29 mouse cellular contexts compared by ENCODE assay signal in the genomic region with DNA sequence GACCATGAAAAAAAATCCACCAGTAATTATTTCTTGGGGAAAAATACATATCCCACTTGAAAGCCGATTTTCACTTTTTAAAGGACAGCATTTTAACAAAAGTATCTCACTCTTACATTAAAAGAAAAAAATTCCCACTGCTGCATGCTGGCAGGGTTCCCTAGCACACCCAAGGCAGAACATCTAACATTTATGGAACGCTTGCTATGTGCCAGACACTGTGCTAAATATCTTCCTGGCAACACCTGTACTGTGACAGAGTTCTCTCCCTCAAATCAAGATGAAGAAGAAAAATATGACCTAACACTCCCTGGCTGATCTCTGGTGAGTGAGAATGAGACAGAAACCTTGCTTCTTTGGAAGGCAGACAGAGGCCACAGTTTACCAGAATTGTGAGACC.
"Had no signal": no experiment of that assay in that cellular context is flagged by ENCODE, and none has a peak within 500 bp of the region (broad histone marks: within the 10 kb centered on the region; RNA-seq: fewer than 3 reads in every experiment).

No protein-coding gene starts in this region.

- H3K4me3 ChIP-seq: limb, embryonic 10.5 days; limb, embryonic 12.5 days; limb, embryonic 13.5 days; limb, embryonic 15.5 days; liver, embryonic 12.5 days; liver, embryonic 13.5 days; liver, embryonic 15.5 days; lung, embryonic 15.5 days; megakaryocyte, embryonic 14.5 days; midbrain, embryonic 10.5 days; midbrain, embryonic 12.5 days; midbrain, embryonic 13.5 days; midbrain, embryonic 15.5 days; myocyte had no signal

- ATAC-seq: liver, embryonic 12.5 days; liver, postnatal 0 days; lung, postnatal 0 days; midbrain, embryonic 13.5 days; midbrain, embryonic 15.5 days; midbrain, embryonic 16.5 days had no signal

- H3K27ac ChIP-seq: limb, embryonic 10.5 days; limb, embryonic 12.5 days; limb, embryonic 13.5 days; limb, embryonic 15.5 days; liver, embryonic 12.5 days; liver, embryonic 13.5 days; liver, embryonic 14.5 days; liver, embryonic 15.5 days; lung, embryonic 15.5 days; macrophage; midbrain, embryonic 10.5 days; midbrain, embryonic 12.5 days; midbrain, embryonic 13.5 days; midbrain, embryonic 15.5 days had no signal

- DNase-seq: left cerebral cortex, postnatal 4 days; liver; liver, embryonic 13.5 days; liver, postnatal 0 days; lung, adult 18-20 months; lung, adult 2 months; lung, embryonic 14.5 days; lung, postnatal 10 days; lung, postnatal 14 days; lung, postnatal 36 days; lung, postnatal 4 days; midbrain, embryonic 14.5 days had no signal
